Mouse (Mus musculus) small intestine, adult 2 months (tissue): ENCODE data around the gene Wdr95.

Experiments used
- CTCF ChIP-seq: fragments of 200-500 bp; IDR thresholded peaks from 2 replicates; pipeline ENCODE4 v1.5.1; 2012; ENCODE audit warnings: low read depth, mild to moderate bottlenecking, control low read depth, inconsistent platforms, low read length, moderate library complexity, mixed read lengths; ENCODE audit not compliant: insufficient replicate concordance, insufficient read length; ENCODE audit errors: extremely low read depth
- POLR2A ChIP-seq: fragments of 200-500 bp; IDR thresholded peaks from 2 replicates; pipeline ENCODE4 v1.6.1; 2012; ENCODE audit warnings: low read depth, mild to moderate bottlenecking, control low read depth, inconsistent platforms, low read length, moderate library complexity

- TF ChIP-seq CTCF = no peak
- TF ChIP-seq POLR2A = no peak
Measured at GRCm38 (mm10) chr5:149641277-149641892, 112.9 kb downstream of the Wdr95 start.
